17 mouse cellular contexts compared by ENCODE assay signal in genomic region chr17:48946765-48947164, GRCm38 (mm10). TPM values are rescaled to one million over a fixed set of nuclear protein-coding genes. Genes with fewer than 3 reads are reported as not detected.
"Had no signal": no experiment of that assay in that cellular context is flagged by ENCODE, and none has a peak within 500 bp of the region (broad histone marks: within the 10 kb centered on the region; RNA-seq: fewer than 3 reads in every experiment).

No protein-coding gene starts in this region.

- H3K9me3 ChIP-seq: limb, embryonic 10.5 days; liver, embryonic 15.5 days; midbrain, embryonic 12.5 days; neural tube, embryonic 13.5 days had no signal

- H3K9ac ChIP-seq: liver, embryonic 15.5 days; midbrain, embryonic 12.5 days; neural tube, embryonic 13.5 days had no signal

- ATAC-seq: intestine, embryonic 16.5 days; midbrain, embryonic 16.5 days had no signal

- DNase-seq: lung, adult 2 months; lung, postnatal 10 days; retina, postnatal 1 day; right cerebral cortex, postnatal 4 days; spleen, adult 18-20 months; thymus, adult 18-20 months; thymus, postnatal 14 days had no signal

- H3K27me3 ChIP-seq: liver, embryonic 15.5 days; megakaryocyte, embryonic 14.5 days; midbrain, embryonic 12.5 days; neural tube, embryonic 13.5 days had no signal

- H3K36me3 ChIP-seq: limb, embryonic 10.5 days; liver, embryonic 15.5 days; midbrain, embryonic 12.5 days; neural tube, embryonic 13.5 days had no signal

- H3K4me3 ChIP-seq: left cerebral cortex, adult 2 months; limb, embryonic 10.5 days; liver, embryonic 15.5 days; megakaryocyte, embryonic 14.5 days; midbrain, embryonic 12.5 days; neural tube, embryonic 13.5 days had no signal

- H3K4me2 ChIP-seq: liver, embryonic 11.5 days; liver, embryonic 15.5 days; midbrain, embryonic 12.5 days; neural tube, embryonic 13.5 days had no signal

- H3K4me1 ChIP-seq: liver, embryonic 15.5 days; megakaryocyte, embryonic 14.5 days; midbrain, embryonic 12.5 days had no signal

- H3K27ac ChIP-seq: left cerebral cortex, adult 2 months; limb, embryonic 10.5 days; liver, embryonic 15.5 days; macrophage; midbrain, embryonic 12.5 days; neural tube, embryonic 13.5 days had no signal

RNA-seq across cellular contexts. Expression of gene Lrfn2, which starts 14.6 kb away (rescaled TPM):
- polyA plus RNA-seq: limb, embryonic 10.5 days; liver, embryonic 15.5 days; lung, adult 2 months; macrophage had no signal
